Mouse (Mus musculus) lung, embryonic 15.5 days (tissue): ENCODE results near the gene 1700017B05Rik. TPM values are rescaled to one million over a fixed set of nuclear protein-coding genes. Genes with fewer than 3 reads are reported as not detected.
"Not testable (repeated sequence)": the region's sequence is repeated elsewhere in the genome, so short reads cannot be mapped to it uniquely, and the experiment has no call there.

Experiments
- ATAC-seq: fragments of 200-750 bp; cut with Nextera tagmentation; 2 replicates; pipeline ENCODE4 v1.8.0; 2017; ENCODE audit warnings: moderate number of reproducible peaks, borderline replicate concordance; ENCODE audit not compliant: low FRiP score, low TSS enrichment; ENCODE audit errors: extremely low read depth
- H3K27ac ChIP-seq: fragments of 300-500 bp; sonication (generic); 2 replicates; pipeline ENCODE4 v1.5.1; 2015; ENCODE audit warnings: moderate library complexity, mild to moderate bottlenecking, inconsistent platforms
- H3K27me3 ChIP-seq: fragments of 300-500 bp; sonication (generic); 2 replicates; pipeline ENCODE4 v1.6.1; 2015; ENCODE audit warnings: inconsistent platforms
- H3K36me3 ChIP-seq: fragments of 300-500 bp; sonication (generic); 2 replicates; pipeline ENCODE4 v1.6.1; 2015; ENCODE audit warnings: inconsistent platforms
- H3K4me1 ChIP-seq: fragments of 300-500 bp; sonication (generic); 2 replicates; pipeline ENCODE4 v1.6.1; 2015; ENCODE audit warnings: inconsistent platforms
- H3K4me2 ChIP-seq: fragments of 300-500 bp; sonication (generic); 2 replicates; pipeline ENCODE4 v1.6.1; 2015; ENCODE audit warnings: inconsistent platforms, mild to moderate bottlenecking, moderate library complexity
- H3K4me3 ChIP-seq: fragments of 300-500 bp; sonication (generic); 2 replicates; pipeline ENCODE4 v1.5.1; 2015; ENCODE audit warnings: mild to moderate bottlenecking, inconsistent platforms
- H3K9ac ChIP-seq: fragments of 300-500 bp; sonication (generic); 2 replicates; pipeline ENCODE4 v1.6.1; 2015; ENCODE audit warnings: inconsistent platforms
- H3K9me3 ChIP-seq: fragments of 300-500 bp; sonication (generic); 2 replicates; pipeline ENCODE4 v1.6.1; 2016; ENCODE audit warnings: inconsistent platforms
- WGBS: fragments of 180-500 bp; shearing (Covaris S2); methylation state at CpG from one replicate; pipeline ENCODE4 v1.1.7; 2015; 5-methylcytosine and 5-hydroxymethylcytosine counted together
- polyA plus RNA-seq: library from polyadenylated mRNA; unstranded; fragments of >200 nt; fragmentation: Nextera tagmentation; extraction: Ambion mirVana; gene quantifications from 2 replicates; pipeline ENCODE4 v1.2.1, GENCODE M21; 2015

The 1700017B05Rik gene
- polyA plus RNA-seq, 1 experiment from 2014 or later: 21.7 TPM

- no peak overlapping the region for H3K4me3 ChIP-seq
- H3K27me3 ChIP-seq: no peaks in the 10 kb centered on the region
- no peak overlapping the region for H3K9ac ChIP-seq
- no peak overlapping the region for H3K4me2 ChIP-seq
- H3K36me3 ChIP-seq: no peaks in the 10 kb centered on the region
- WGBS: 88% methylated on average over 2 of the region's 2 CpGs
- no peak for ATAC-seq
- H3K9me3 ChIP-seq: no peaks in the 10 kb centered on the region
- H3K4me1 ChIP-seq: no peaks in the 10 kb centered on the region
- H3K27ac ChIP-seq: no peak overlapping the region
Observed at GRCm38 (mm10) chr9:57238220-57238619, 24.2 kb downstream of the 1700017B05Rik start.

DNA sequence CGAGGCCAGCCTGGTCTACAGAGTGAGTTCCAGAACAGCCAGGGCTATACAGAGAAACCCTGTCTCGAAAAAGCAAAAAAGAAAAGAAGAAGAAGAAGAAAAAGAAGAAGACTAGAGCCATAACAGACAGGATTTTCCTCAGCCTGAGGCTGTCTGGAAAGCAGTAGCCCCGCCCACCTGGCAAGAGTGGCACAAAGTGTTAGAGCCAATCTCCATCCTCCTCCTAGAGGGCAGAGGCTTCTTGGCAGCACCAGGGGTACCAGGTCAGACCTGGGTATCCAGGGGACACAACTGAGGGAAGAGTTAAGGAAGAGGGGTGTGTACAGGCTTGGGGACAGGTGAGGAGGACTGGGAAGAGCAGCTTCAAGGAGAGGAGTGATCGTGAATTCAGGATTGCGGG lies 24.7 kb downstream of the 1700017B05Rik start:
- 73% methylated on average over 5 of the region's 5 CpGs for WGBS
- no peaks in the 10 kb centered on the region for H3K4me1 ChIP-seq

GRCm38 (mm10) chr9:57236256-57236655 lies 26.2 kb downstream of the 1700017B05Rik start, which contains the start of gene Trcg1:
TSS of gene Trcg1 (plus strand) at chr9:57236556.
- H3K4me3 ChIP-seq: no peak within 1 kb of the TSS
- no peak within 1 kb of the TSS for H3K27ac ChIP-seq
- no peaks in the 10 kb centered on the region for H3K27me3 ChIP-seq
- no peak within 1 kb of the TSS for H3K9ac ChIP-seq
- no peaks in the 10 kb centered on the region for H3K4me1 ChIP-seq
- 80% methylated on average over 2 of the region's 2 CpGs for WGBS
- no peak for ATAC-seq
- H3K4me2 ChIP-seq: no peak within 1 kb of the TSS
- H3K9me3 ChIP-seq: no peaks in the 10 kb centered on the region
- H3K36me3 ChIP-seq: no peaks in the 10 kb centered on the region

More for the DNA sequence above, 24.7 kb downstream of the 1700017B05Rik start:
- H3K4me2 ChIP-seq: no peak overlapping the region
- no peaks in the 10 kb centered on the region for H3K36me3 ChIP-seq
- no peaks in the 10 kb centered on the region for H3K9me3 ChIP-seq
- no peak overlapping the region for H3K27ac ChIP-seq
- no peak overlapping the region for H3K4me3 ChIP-seq
- ATAC-seq: no peak
- H3K9ac ChIP-seq: no peak overlapping the region
- H3K27me3 ChIP-seq: no peaks in the 10 kb centered on the region

GRCm38 (mm10) chr9:57233767-57234166 lies 28.6 kb downstream of the 1700017B05Rik start:
- H3K36me3 ChIP-seq: no peaks in the 10 kb centered on the region
- H3K9ac ChIP-seq: no peak overlapping the region
- ATAC-seq: no peak
- no peaks in the 10 kb centered on the region for H3K27me3 ChIP-seq
- H3K4me3 ChIP-seq: no peak overlapping the region
- no peak overlapping the region for H3K27ac ChIP-seq
- 79% methylated on average over 3 of the region's 3 CpGs for WGBS
- no peak overlapping the region for H3K4me2 ChIP-seq
- peaks cover 12% of the 10 kb centered on the region for H3K4me1 ChIP-seq
- no peaks in the 10 kb centered on the region for H3K9me3 ChIP-seq

DNA sequence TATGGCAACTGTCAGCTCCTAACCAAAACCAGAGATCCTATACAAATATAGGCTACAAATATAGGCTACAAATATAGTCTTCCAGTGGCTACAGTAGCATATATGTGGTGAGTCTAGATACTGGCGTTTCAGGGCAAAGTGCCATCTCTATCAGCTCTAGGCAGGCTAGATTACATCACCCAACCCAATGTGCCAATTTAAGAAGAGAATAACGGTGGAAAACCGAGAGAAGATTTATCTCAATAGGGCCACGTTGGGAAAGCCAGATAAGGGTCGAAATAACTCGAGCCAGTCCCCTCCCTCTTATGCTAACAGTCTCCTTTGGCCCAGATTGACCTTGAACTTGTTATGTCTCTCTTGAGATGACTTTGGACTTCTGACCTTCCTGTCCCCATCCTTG lies 29.3 kb downstream of the 1700017B05Rik start:
- peaks cover 12% of the 10 kb centered on the region for H3K4me1 ChIP-seq
- H3K27ac ChIP-seq: no peak overlapping the region
- no peak for ATAC-seq
- H3K9ac ChIP-seq: no peak overlapping the region
- H3K4me2 ChIP-seq: no peak overlapping the region
- WGBS: 54% methylated on average over 6 of the region's 6 CpGs
- H3K27me3 ChIP-seq: no peaks in the 10 kb centered on the region
- no peaks in the 10 kb centered on the region for H3K36me3 ChIP-seq
- no peaks in the 10 kb centered on the region for H3K9me3 ChIP-seq
- H3K4me3 ChIP-seq: no peak overlapping the region

- H3K4me1 ChIP-seq: peaks cover 12% of the 10 kb centered on the region
- 82% methylated on average over 5 of the region's 5 CpGs for WGBS
- no peak overlapping the region for H3K9ac ChIP-seq
- ATAC-seq: no peak
- no peak overlapping the region for H3K4me2 ChIP-seq
- no peaks in the 10 kb centered on the region for H3K9me3 ChIP-seq
- H3K27ac ChIP-seq: no peak overlapping the region
- no peaks in the 10 kb centered on the region for H3K36me3 ChIP-seq
- H3K27me3 ChIP-seq: no peaks in the 10 kb centered on the region
- no peak overlapping the region for H3K4me3 ChIP-seq
Observed at GRCm38 (mm10) chr9:57232341-57232940, 30.0 kb downstream of the 1700017B05Rik start.

DNA sequence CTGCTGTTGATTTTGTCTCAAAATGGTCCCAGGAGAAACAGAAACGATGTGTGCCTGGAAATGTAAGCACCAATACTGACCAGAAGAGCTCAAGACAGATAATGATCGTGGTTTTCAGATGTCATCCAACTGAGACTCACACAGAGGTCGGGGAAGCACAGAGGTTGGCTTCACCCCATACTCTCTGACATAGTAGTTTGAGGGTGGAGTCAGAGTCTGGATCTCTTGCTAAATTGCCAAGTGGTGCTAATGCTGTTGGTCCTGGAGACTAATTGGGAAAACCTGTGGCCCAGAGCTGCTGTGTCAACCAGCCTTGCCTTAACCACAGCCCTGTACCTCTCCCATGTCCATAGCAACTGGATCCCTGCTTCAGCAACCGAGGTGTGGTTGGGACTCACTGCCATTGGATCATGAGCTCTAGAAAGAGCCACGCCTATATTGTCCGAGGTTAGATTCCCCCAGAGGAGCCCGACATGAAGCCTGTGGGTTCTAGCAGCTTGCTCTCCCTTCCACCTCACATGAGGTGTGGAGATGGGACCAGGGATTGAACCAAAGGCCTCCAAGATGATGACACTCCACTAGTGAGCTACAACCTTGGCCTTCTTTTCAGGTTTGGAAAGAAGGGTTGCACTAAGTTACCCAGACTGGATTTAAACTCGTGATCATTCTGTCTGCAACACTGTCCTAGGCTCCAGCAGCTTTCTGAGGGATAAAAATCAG lies 30.7 kb downstream of the 1700017B05Rik start:
- Histone ChIP-seq H3K4me2 (no peak overlapping the region), H3K27me3 (no peaks in the 10 kb centered on the region), H3K27ac (no peak overlapping the region), H3K4me3 (no peak overlapping the region), H3K9me3 (no peaks in the 10 kb centered on the region), H3K36me3 (no peaks in the 10 kb centered on the region), H3K9ac (no peak overlapping the region), H3K4me1 (peaks cover 12% of the 10 kb centered on the region)
- 65% methylated on average over 8 of the region's 8 CpGs for WGBS
- ATAC-seq: no peak

DNA sequence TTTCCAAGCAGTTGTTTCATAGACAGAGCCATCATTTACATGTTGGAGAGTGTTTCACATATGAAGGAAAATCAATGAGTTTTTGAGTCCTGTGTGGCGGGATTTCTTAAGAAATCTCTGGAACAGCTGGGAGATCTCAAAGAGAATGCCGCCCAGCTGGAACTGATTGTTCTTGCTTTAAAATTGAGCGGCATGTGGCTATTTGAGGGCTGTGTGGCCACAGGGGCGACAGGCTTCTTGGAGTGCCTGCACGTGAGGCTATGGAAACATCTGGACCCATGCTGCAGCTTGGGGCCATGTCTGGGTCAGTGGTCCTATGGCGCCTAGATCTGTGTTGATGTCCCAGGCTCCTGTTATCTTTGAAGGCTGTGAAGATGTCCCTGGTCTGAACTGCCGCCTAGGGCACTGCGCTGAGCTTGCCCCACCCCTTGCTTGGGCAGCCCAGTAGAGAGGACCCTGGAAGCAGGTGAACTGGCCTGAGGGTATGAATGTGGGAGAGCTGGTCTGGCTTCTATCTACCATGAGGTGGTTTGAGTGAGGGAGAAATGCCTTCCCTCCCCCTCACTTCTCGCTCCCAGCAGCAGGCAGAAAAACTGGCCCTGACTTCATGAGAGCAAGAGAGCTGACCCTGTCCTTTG lies 32.1 kb downstream of the 1700017B05Rik start:
- 48% methylated on average over 9 of the region's 9 CpGs for WGBS
- Histone ChIP-seq H3K4me1 (peaks cover 12% of the 10 kb centered on the region), H3K27me3 (no peaks in the 10 kb centered on the region), H3K9me3 (no peaks in the 10 kb centered on the region), H3K4me3 (no peak overlapping the region), H3K9ac (no peak overlapping the region), H3K36me3 (no peaks in the 10 kb centered on the region), H3K4me2 (no peak overlapping the region), H3K27ac (no peak overlapping the region)
- peak; percentile 62; the same call in 1 of the 2 replicates for ATAC-seq

DNA sequence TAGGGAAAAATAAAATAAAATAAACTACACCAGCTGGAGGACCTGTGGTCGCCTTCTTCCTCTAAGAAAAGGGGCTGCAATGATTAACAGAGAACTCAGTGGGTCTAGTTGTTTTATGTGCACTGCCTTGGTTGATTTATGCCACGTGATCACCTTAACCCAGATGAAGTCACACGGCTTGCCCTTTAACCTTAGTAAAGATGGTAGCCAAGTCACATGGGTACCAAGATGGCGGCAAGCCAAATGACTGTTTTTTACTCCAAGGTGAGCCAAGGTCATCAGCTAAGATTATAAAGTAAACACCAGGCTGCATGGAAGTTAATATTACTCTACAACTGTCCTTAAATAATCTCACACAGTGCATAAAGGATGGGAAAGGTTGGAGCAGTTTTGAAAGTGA lies 32.7 kb downstream of the 1700017B05Rik start:
- H3K4me1 ChIP-seq: peaks cover 12% of the 10 kb centered on the region
- no peaks in the 10 kb centered on the region for H3K27me3 ChIP-seq
- H3K9ac ChIP-seq: no peak overlapping the region
- H3K36me3 ChIP-seq: no peaks in the 10 kb centered on the region
- no peak overlapping the region for H3K4me2 ChIP-seq
- ATAC-seq: no peak
- H3K27ac ChIP-seq: no peak overlapping the region
- H3K9me3 ChIP-seq: no peaks in the 10 kb centered on the region
- H3K4me3 ChIP-seq: no peak overlapping the region
- WGBS: 54% methylated on average over 4 of the region's 4 CpGs

- Histone ChIP-seq H3K27me3 (no peaks in the 10 kb centered on the region), H3K36me3 (no peaks in the 10 kb centered on the region), H3K9ac (no peak overlapping the region), H3K4me1 (peaks cover 12% of the 10 kb centered on the region), H3K9me3 (no peaks in the 10 kb centered on the region), H3K4me3 (no peak overlapping the region), H3K27ac (no peak overlapping the region), H3K4me2 (no peak overlapping the region)
- WGBS: 54% methylated on average over 4 of the region's 4 CpGs
- ATAC-seq: no peak
Observed at GRCm38 (mm10) chr9:57228186-57228585, 34.2 kb downstream of the 1700017B05Rik start.

DNA sequence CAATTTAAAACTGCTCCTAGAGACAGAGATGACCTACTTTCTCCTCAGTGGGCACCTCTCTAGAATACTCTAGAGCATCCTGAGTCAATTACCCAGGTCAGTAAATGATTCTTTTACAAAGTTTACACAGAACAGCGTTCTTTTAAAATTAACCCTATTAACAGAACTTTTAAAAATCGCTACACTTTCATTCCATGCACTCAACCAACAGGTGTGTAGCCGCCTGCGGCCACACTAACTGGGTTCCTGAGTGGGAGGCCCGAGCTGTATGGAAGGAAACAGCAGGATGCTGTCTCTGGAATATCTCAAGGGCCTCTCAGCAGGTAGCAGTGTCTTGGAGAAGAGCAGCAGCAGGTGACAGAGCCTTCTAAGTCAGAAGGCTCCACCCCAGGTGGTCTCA lies 35.2 kb downstream of the 1700017B05Rik start:
- H3K9me3 ChIP-seq: no peaks in the 10 kb centered on the region
- no peak overlapping the region for H3K9ac ChIP-seq
- H3K27ac ChIP-seq: no peak overlapping the region
- H3K4me1 ChIP-seq: peaks cover 12% of the 10 kb centered on the region
- H3K36me3 ChIP-seq: no peaks in the 10 kb centered on the region
- H3K4me2 ChIP-seq: no peak overlapping the region
- H3K27me3 ChIP-seq: no peaks in the 10 kb centered on the region
- no peak overlapping the region for H3K4me3 ChIP-seq
- ATAC-seq: no peak
- WGBS: 62% methylated on average over 5 of the region's 5 CpGs

- H3K4me2 ChIP-seq, H3K27ac ChIP-seq, H3K4me3 ChIP-seq, H3K9me3 ChIP-seq, H3K27me3 ChIP-seq, ATAC-seq, H3K9ac ChIP-seq, H3K36me3 ChIP-seq: not testable (repeated sequence)
- 81% methylated on average over 6 of the region's 6 CpGs for WGBS
- peaks cover 12% of the 10 kb centered on the region for H3K4me1 ChIP-seq
Observed at GRCm38 (mm10) chr9:57226628-57227122, 35.7 kb downstream of the 1700017B05Rik start.
